Mouse (Mus musculus) neural tube, embryonic 13.5 days (tissue): ENCODE measurements around the gene Zfp985. TPM values are rescaled to one million over a fixed set of nuclear protein-coding genes. Genes with fewer than 3 reads are reported as not detected.
"Not testable (repeated sequence)": the region's sequence is repeated elsewhere in the genome, so short reads cannot be mapped to it uniquely, and the experiment has no call there.

Experiments
- ATAC-seq: fragments of 200-750 bp; cut with Nextera tagmentation; 2 replicates; pipeline ENCODE4 v1.8.0; 2017; ENCODE audit warnings: low read depth, mild to moderate bottlenecking, moderate TSS enrichment, moderate library complexity
- H3K27ac ChIP-seq: fragments of 300-500 bp; sonication (generic); replicated peaks from 2 replicates; pipeline ENCODE4 v1.5.1; 2015; ENCODE audit warnings: moderate library complexity, mild to moderate bottlenecking, inconsistent platforms
- H3K27me3 ChIP-seq: fragments of 300-500 bp; sonication (generic); 2 replicates; pipeline ENCODE4 v1.6.1; 2015; ENCODE audit warnings: mild to moderate bottlenecking, inconsistent platforms
- H3K36me3 ChIP-seq: fragments of 300-500 bp; sonication (generic); 2 replicates; pipeline ENCODE4 v1.6.1; 2015; ENCODE audit warnings: mild to moderate bottlenecking, inconsistent platforms
- H3K4me1 ChIP-seq: fragments of 300-500 bp; sonication (generic); replicated peaks from 2 replicates; pipeline ENCODE4 v1.6.1; 2015; ENCODE audit warnings: inconsistent platforms
- H3K4me2 ChIP-seq: fragments of 300-500 bp; sonication (generic); 2 replicates; pipeline ENCODE4 v1.6.1; 2015; ENCODE audit warnings: inconsistent platforms, mild to moderate bottlenecking, moderate library complexity
- H3K4me3 ChIP-seq: fragments of 300-500 bp; sonication (generic); 2 replicates; pipeline ENCODE4 v1.5.1; 2015; ENCODE audit warnings: mild to moderate bottlenecking, inconsistent platforms
- H3K9ac ChIP-seq: fragments of 300-500 bp; sonication (generic); 2 replicates; pipeline ENCODE4 v1.6.1; 2015; ENCODE audit warnings: moderate library complexity, mild to moderate bottlenecking, inconsistent platforms
- H3K9me3 ChIP-seq: fragments of 300-500 bp; sonication (generic); 2 replicates; pipeline ENCODE4 v1.6.1; 2016; ENCODE audit warnings: inconsistent platforms
- WGBS: fragments of 180-500 bp; shearing (Covaris S2); methylation state at CpG from one replicate; pipeline ENCODE4 v1.1.7; 2015; 5-methylcytosine and 5-hydroxymethylcytosine counted together
- polyA plus RNA-seq: library from polyadenylated mRNA; unstranded; fragments of >200 nt; fragmentation: Nextera tagmentation; extraction: Ambion mirVana; gene quantifications from 2 replicates; pipeline ENCODE4 v1.2.1, GENCODE M21; 2015

The Zfp985 gene
- polyA plus RNA-seq, 1 experiment from 2014 or later, result 0.18 TPM

- ATAC-seq, H3K4me2 ChIP-seq, H3K36me3 ChIP-seq, H3K27ac ChIP-seq, H3K4me1 ChIP-seq, H3K4me3 ChIP-seq, H3K27me3 ChIP-seq, H3K9ac ChIP-seq: not testable (repeated sequence)
- 59% methylated on average over 1 of the region's 1 CpGs for WGBS
- 0 out of 2 replicates have a peak, but pooled peaks cover 13% of the 10 kb centered on the region for H3K9me3 ChIP-seq
Observed at GRCm38 (mm10) chr4:147559096-147559495, 6.0 kb downstream of the Zfp985 start.

GRCm38 (mm10) chr4:147565426-147566220, 12.5 kb downstream of the Zfp985 start:
- Histone ChIP-seq H3K27ac (no peak overlapping the region), H3K4me3 (no peak overlapping the region), H3K9me3 (peaks cover 28% of the 10 kb centered on the region; the same call in 1 of the 2 replicates), H3K27me3 (no peaks in the 10 kb centered on the region), H3K4me2 (no peak overlapping the region), H3K4me1 (no peaks in the 10 kb centered on the region), H3K9ac (no peak overlapping the region), H3K36me3 (no peaks in the 10 kb centered on the region)
- no peak for ATAC-seq
- 74% methylated on average over 6 of the region's 6 CpGs for WGBS

GRCm38 (mm10) chr4:147571156-147571555, 18.1 kb downstream of the Zfp985 start:
- not testable (repeated sequence) for H3K4me2 ChIP-seq, ATAC-seq, H3K4me1 ChIP-seq, H3K27ac ChIP-seq, H3K27me3 ChIP-seq, H3K9ac ChIP-seq, H3K36me3 ChIP-seq, H3K4me3 ChIP-seq
- H3K9me3 ChIP-seq, result peaks cover 21% of the 10 kb centered on the region
- WGBS, result 87% methylated on average over 8 of the region's 8 CpGs

- WGBS, result 93% methylated on average over 4 of the region's 4 CpGs
- H3K4me3 ChIP-seq, result not testable (repeated sequence)
Observed at GRCm38 (mm10) chr4:147579371-147579770, 26.3 kb downstream of the Zfp985 start.

GRCm38 (mm10) chr4:147586511-147587473, 33.7 kb downstream of the Zfp985 start:
- Histone ChIP-seq H3K9ac (no peak overlapping the region), H3K27me3 (no peaks in the 10 kb centered on the region), H3K36me3 (no peaks in the 10 kb centered on the region), H3K4me1 (no peaks in the 10 kb centered on the region), H3K9me3 (peaks cover 39% of the 10 kb centered on the region), H3K4me2 (no peak overlapping the region), H3K27ac (no peak overlapping the region), H3K4me3 (no peak overlapping the region)
- no peak for ATAC-seq
- WGBS, result 66% methylated on average over 1 of the region's 1 CpGs

More at GRCm38 (mm10) chr4:147579371-147579770, 26.3 kb downstream of the Zfp985 start:
- not testable (repeated sequence) for H3K27ac ChIP-seq, H3K27me3 ChIP-seq, H3K36me3 ChIP-seq, ATAC-seq, H3K4me2 ChIP-seq, H3K4me1 ChIP-seq, H3K9ac ChIP-seq
- peaks cover 38% of the 10 kb centered on the region for H3K9me3 ChIP-seq

- H3K27ac ChIP-seq, H3K9ac ChIP-seq, H3K36me3 ChIP-seq, ATAC-seq, H3K4me3 ChIP-seq, H3K27me3 ChIP-seq, H3K4me2 ChIP-seq, H3K4me1 ChIP-seq: not testable (repeated sequence)
- WGBS, result 82% methylated on average over 3 of the region's 3 CpGs
- peaks cover 20% of the 10 kb centered on the region for H3K9me3 ChIP-seq
Observed at GRCm38 (mm10) chr4:147594630-147595029, 41.6 kb downstream of the Zfp985 start.

- no peak overlapping the region for H3K4me2 ChIP-seq
- no peaks in the 10 kb centered on the region for H3K27me3 ChIP-seq
- H3K4me1 ChIP-seq, result no peaks in the 10 kb centered on the region
- peaks cover 20% of the 10 kb centered on the region for H3K9me3 ChIP-seq
- no peak overlapping the region for H3K4me3 ChIP-seq
- no peak overlapping the region for H3K9ac ChIP-seq
- no peak overlapping the region for H3K27ac ChIP-seq
- no peaks in the 10 kb centered on the region for H3K36me3 ChIP-seq
- WGBS, result 58% methylated on average over 1 of the region's 1 CpGs
- no peak for ATAC-seq
Observed at GRCm38 (mm10) chr4:147597685-147598084, 44.6 kb downstream of the Zfp985 start.

- Histone ChIP-seq H3K4me2 (no peak overlapping the region), H3K9ac (no peak overlapping the region), H3K27ac (no peak overlapping the region), H3K4me3 (no peak overlapping the region), H3K4me1 (no peaks in the 10 kb centered on the region), H3K27me3 (no peaks in the 10 kb centered on the region), H3K9me3 (peaks cover 20% of the 10 kb centered on the region), H3K36me3 (no peaks in the 10 kb centered on the region)
- ATAC-seq, result no peak
- 58% methylated on average over 2 of the region's 2 CpGs for WGBS
Observed at GRCm38 (mm10) chr4:147598831-147599230, 45.8 kb downstream of the Zfp985 start.

GRCm38 (mm10) chr4:147601881-147602280, 48.8 kb downstream of the Zfp985 start:
- ATAC-seq, result no peak
- H3K4me1 ChIP-seq, result no peaks in the 10 kb centered on the region
- no peak overlapping the region for H3K27ac ChIP-seq
- no peak overlapping the region for H3K9ac ChIP-seq
- peaks cover 13% of the 10 kb centered on the region; the same call in 1 of the 2 replicates for H3K9me3 ChIP-seq
- WGBS, result 48% methylated on average over 1 of the region's 1 CpGs
- H3K4me2 ChIP-seq, result no peak overlapping the region
- H3K27me3 ChIP-seq, result no peaks in the 10 kb centered on the region
- no peak overlapping the region for H3K4me3 ChIP-seq
- no peaks in the 10 kb centered on the region for H3K36me3 ChIP-seq

- H3K27me3 ChIP-seq, result no peaks in the 10 kb centered on the region
- WGBS, result 82% methylated on average over 4 of the region's 4 CpGs
- no peak for ATAC-seq
Observed at GRCm38 (mm10) chr4:147603806-147604205, 50.7 kb downstream of the Zfp985 start.

GRCm38 (mm10) chr4:147605521-147605920, 52.4 kb downstream of the Zfp985 start:
- Histone ChIP-seq H3K27ac (no peak overlapping the region), H3K9me3 (peaks cover 14% of the 10 kb centered on the region; the same call in 1 of the 2 replicates), H3K9ac (no peak overlapping the region), H3K27me3 (no peaks in the 10 kb centered on the region), H3K4me1 (no peaks in the 10 kb centered on the region), H3K36me3 (no peaks in the 10 kb centered on the region), H3K4me2 (no peak overlapping the region), H3K4me3 (no peak overlapping the region)
- WGBS, result 82% methylated on average over 4 of the region's 4 CpGs
- no peak for ATAC-seq

More at GRCm38 (mm10) chr4:147603806-147604205, 50.7 kb downstream of the Zfp985 start:
- Histone ChIP-seq H3K4me3 (no peak overlapping the region), H3K4me2 (no peak overlapping the region), H3K9ac (no peak overlapping the region), H3K36me3 (no peaks in the 10 kb centered on the region), H3K4me1 (no peaks in the 10 kb centered on the region), H3K27ac (no peak overlapping the region), H3K9me3 (peaks cover 19% of the 10 kb centered on the region; the same call in 1 of the 2 replicates)

- not testable (repeated sequence) for H3K4me2 ChIP-seq, H3K27me3 ChIP-seq, H3K9ac ChIP-seq, H3K27ac ChIP-seq, ATAC-seq, H3K4me3 ChIP-seq, H3K4me1 ChIP-seq, H3K36me3 ChIP-seq
- WGBS, result 87% methylated on average over 6 of the region's 6 CpGs
- H3K9me3 ChIP-seq, result peaks cover 17% of the 10 kb centered on the region; the same call in 1 of the 2 replicates
Observed at GRCm38 (mm10) chr4:147606511-147606910, 53.4 kb downstream of the Zfp985 start.
